Mouse (Mus musculus): ENCODE measurements at regions not wholly inside any gene's neighbourhood (a gene's known extent, or its start where the extent isn't known, plus 50 kb on each side); places are given as distances from the start of the nearest gene placed in this dataset.

- TF ChIP-seq ZNF384 (IDR thresholded peaks at IDR 0.05; ENCODE audit: low read depth, low read length) (no peak), EP300 (IDR thresholded peaks at IDR 0.05; ENCODE audit: low read length) (no peak), KAT2A (IDR thresholded peaks at IDR 0.05; ENCODE audit: insufficient replicate concordance, low read length) (no peak), ELF1 (IDR thresholded peaks at IDR 0.05; ENCODE audit: low read depth, low read length) (no peak), POLR2A (IDR thresholded peaks at IDR 0.05; ENCODE audit: low read depth, low read length) (no peak), CTCF (conservative IDR thresholded peaks at IDR 0.05 in 1 of 2, IDR thresholded peaks at IDR 0.05 in 1 of 2; ENCODE audit: low read depth in 2 of 2, low read length in 2 of 2) (no peak)
Observed at GRCm38 (mm10) chr4:48905196-48905867, 153.7 kb upstream of the Plppr1 start.
